Mouse (Mus musculus) heart, embryonic 12.5 days (tissue): ENCODE data around the gene Ola1. TPM values are rescaled to one million over a fixed set of nuclear protein-coding genes. Genes with fewer than 3 reads are reported as not detected.

ENCODE experiments used
- ATAC-seq: fragments of 200-750 bp; cut with Nextera tagmentation; 2 replicates; pipeline ENCODE4 v1.8.0; 2017; ENCODE audit warnings: moderate TSS enrichment, moderate library complexity; ENCODE audit not compliant: insufficient number of reproducible peaks, low FRiP score
- H3K27ac ChIP-seq: fragments of 300-500 bp; sonication (generic); 2 replicates; pipeline ENCODE4 v1.5.1; 2016; ENCODE audit warnings: mild to moderate bottlenecking, moderate library complexity; ENCODE audit not compliant: poor library complexity, severe bottlenecking
- H3K27me3 ChIP-seq: fragments of 300-500 bp; sonication (generic); replicated peaks from 2 replicates; pipeline ENCODE4 v1.6.1; 2016; ENCODE audit warnings: mild to moderate bottlenecking, moderate library complexity
- H3K36me3 ChIP-seq: fragments of 300-500 bp; sonication (generic); 2 replicates; pipeline ENCODE4 v1.6.1; 2016; ENCODE audit warnings: mild to moderate bottlenecking, moderate library complexity
- H3K4me1 ChIP-seq: fragments of 300-500 bp; sonication (generic); replicated peaks from 2 replicates; pipeline ENCODE4 v1.6.1; 2016; ENCODE audit warnings: mild to moderate bottlenecking
- H3K4me2 ChIP-seq: fragments of 300-500 bp; sonication (generic); 2 replicates; pipeline ENCODE4 v1.6.1; 2016; ENCODE audit warnings: mild to moderate bottlenecking, moderate library complexity
- H3K4me3 ChIP-seq: fragments of 300-500 bp; sonication (generic); 2 replicates; pipeline ENCODE4 v1.5.1; 2016; ENCODE audit warnings: mild to moderate bottlenecking
- H3K9ac ChIP-seq: fragments of 300-500 bp; sonication (generic); 2 replicates; pipeline ENCODE4 v1.6.1; 2016; ENCODE audit warnings: mild to moderate bottlenecking, moderate library complexity
- H3K9me3 ChIP-seq: fragments of 300-500 bp; sonication (generic); replicated peaks from 2 replicates; pipeline ENCODE4 v1.6.1; 2016; ENCODE audit warnings: mild to moderate bottlenecking, moderate library complexity
- WGBS: fragments of 180-500 bp; shearing (Covaris S2); methylation state at CpG from one replicate; pipeline ENCODE4 v1.1.7; 2016; 5-methylcytosine and 5-hydroxymethylcytosine counted together
- polyA plus RNA-seq: library from polyadenylated mRNA; unstranded; fragments of >200 nt; fragmentation: Nextera tagmentation; extraction: Ambion mirVana; gene quantifications from 2 replicates; pipeline ENCODE4 v1.2.1, GENCODE M21; 2016

The Ola1 gene
- polyA plus RNA-seq, 1 experiment from 2014 or later = 74.4 TPM

GRCm38 (mm10) chr2:73063911-73064619 lies 154.7 kb downstream of the Ola1 start:
- H3K27me3 ChIP-seq = no peaks in the 10 kb centered on the region
- H3K4me2 ChIP-seq = no peak overlapping the region
- H3K27ac ChIP-seq = no peak overlapping the region
- peaks cover 21% of the 10 kb centered on the region for H3K4me1 ChIP-seq
- H3K9ac ChIP-seq = no peak overlapping the region
- H3K4me3 ChIP-seq = no peak overlapping the region
- H3K9me3 ChIP-seq = no peaks in the 10 kb centered on the region
- no peaks in the 10 kb centered on the region for H3K36me3 ChIP-seq
- ATAC-seq = no peak
- 71% methylated on average over 14 of the region's 14 CpGs for WGBS

DNA sequence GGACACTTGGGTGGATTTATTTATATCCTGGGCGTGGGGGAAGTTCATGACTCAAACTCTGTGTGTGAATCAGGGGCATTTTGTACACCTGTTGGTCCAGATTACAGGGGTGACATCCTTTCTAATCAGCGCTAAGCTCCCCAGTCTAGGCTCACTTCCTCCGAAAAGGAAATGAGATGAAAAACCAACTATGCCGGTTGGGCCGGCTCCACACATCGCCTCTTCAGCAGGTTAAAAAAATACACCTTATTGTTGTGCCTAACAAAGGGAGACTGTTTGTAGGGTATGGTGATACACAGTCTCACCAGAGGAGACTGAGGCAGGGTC lies 158.5 kb downstream of the Ola1 start:
- Histone ChIP-seq H3K9me3 (no peaks in the 10 kb centered on the region), H3K4me2 (no peak overlapping the region), H3K27ac (no peak overlapping the region), H3K4me1 (peaks cover 10% of the 10 kb centered on the region), H3K36me3 (no peaks in the 10 kb centered on the region), H3K4me3 (no peak overlapping the region), H3K9ac (no peak overlapping the region), H3K27me3 (no peaks in the 10 kb centered on the region)
- 61% methylated on average over 6 of the region's 6 CpGs for WGBS
- ATAC-seq = no peak

DNA sequence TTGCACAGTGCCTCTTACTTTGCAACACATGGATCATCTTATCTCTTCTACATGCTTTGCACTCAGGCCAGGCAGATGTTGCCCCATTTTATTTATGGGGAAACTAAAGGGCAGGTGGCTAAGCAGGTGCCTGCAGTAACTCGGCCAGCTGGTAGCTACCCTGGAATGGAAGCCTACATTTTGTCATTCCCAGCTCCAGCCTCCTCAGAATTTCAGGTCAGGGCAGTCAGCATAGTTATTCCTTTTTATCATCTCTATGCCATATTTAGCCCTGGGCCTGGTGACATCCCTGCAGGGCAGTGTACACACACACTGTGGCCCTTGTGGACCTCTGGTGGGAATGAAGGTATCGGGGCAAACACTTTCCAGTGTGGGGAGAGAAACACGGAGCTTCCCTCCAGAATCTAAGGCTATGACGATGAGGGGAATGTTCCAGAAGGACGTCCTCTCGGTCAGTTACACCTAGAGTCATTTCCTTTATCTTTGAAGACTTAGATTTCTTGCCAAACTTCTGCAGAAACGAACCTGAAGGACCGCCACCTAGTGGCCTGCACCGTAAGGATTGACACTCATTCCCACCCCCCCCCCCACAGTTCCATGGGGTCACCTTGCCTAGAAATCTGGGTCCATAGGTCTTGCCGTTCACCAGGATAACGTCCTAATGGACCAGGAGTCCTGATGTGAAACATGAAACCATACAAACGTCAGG lies 159.0 kb downstream of the Ola1 start:
- H3K4me2 ChIP-seq = peak overlapping the region; percentile 38
- no peak overlapping the region for H3K27ac ChIP-seq
- no peaks in the 10 kb centered on the region for H3K36me3 ChIP-seq
- 19% methylated on average over 12 of the region's 12 CpGs for WGBS
- H3K4me3 ChIP-seq = no peak overlapping the region
- H3K9ac ChIP-seq = no peak overlapping the region
- H3K9me3 ChIP-seq = peaks cover 3% of the 10 kb centered on the region
- peaks cover 10% of the 10 kb centered on the region for H3K4me1 ChIP-seq
- 0 out of 2 replicates have a peak, but pooled peaks have one; percentile 4 for ATAC-seq
- H3K27me3 ChIP-seq = no peaks in the 10 kb centered on the region

- no peak overlapping the region for H3K4me2 ChIP-seq
- WGBS = 93% methylated on average over 1 of the region's 1 CpGs
- no peak overlapping the region for H3K9ac ChIP-seq
- no peak for ATAC-seq
- no peaks in the 10 kb centered on the region for H3K27me3 ChIP-seq
- no peak overlapping the region for H3K27ac ChIP-seq
- no peak overlapping the region for H3K4me3 ChIP-seq
- no peaks in the 10 kb centered on the region for H3K36me3 ChIP-seq
- peaks cover 10% of the 10 kb centered on the region for H3K4me1 ChIP-seq
- peaks cover 12% of the 10 kb centered on the region for H3K9me3 ChIP-seq
Observed at GRCm38 (mm10) chr2:73058344-73058743, 160.4 kb downstream of the Ola1 start.

- Histone ChIP-seq H3K36me3 (no peaks in the 10 kb centered on the region), H3K27me3 (no peaks in the 10 kb centered on the region), H3K9ac (no peak overlapping the region), H3K4me2 (no peak overlapping the region), H3K4me1 (peaks cover 10% of the 10 kb centered on the region), H3K4me3 (no peak overlapping the region), H3K27ac (no peak overlapping the region), H3K9me3 (peaks cover 19% of the 10 kb centered on the region)
- no peak for ATAC-seq
- WGBS = 71% methylated on average over 2 of the region's 2 CpGs
Observed at GRCm38 (mm10) chr2:73057589-73057988, 161.1 kb downstream of the Ola1 start.

GRCm38 (mm10) chr2:73056090-73056956 lies 162.4 kb downstream of the Ola1 start:
- no peak overlapping the region for H3K4me3 ChIP-seq
- no peak overlapping the region for H3K27ac ChIP-seq
- H3K27me3 ChIP-seq = no peaks in the 10 kb centered on the region
- H3K9me3 ChIP-seq = peaks cover 21% of the 10 kb centered on the region
- 70% methylated on average over 17 of the region's 17 CpGs for WGBS
- H3K4me2 ChIP-seq = no peak overlapping the region
- H3K36me3 ChIP-seq = no peaks in the 10 kb centered on the region
- H3K9ac ChIP-seq = no peak overlapping the region
- H3K4me1 ChIP-seq = peaks cover 10% of the 10 kb centered on the region
- ATAC-seq = no peak

DNA sequence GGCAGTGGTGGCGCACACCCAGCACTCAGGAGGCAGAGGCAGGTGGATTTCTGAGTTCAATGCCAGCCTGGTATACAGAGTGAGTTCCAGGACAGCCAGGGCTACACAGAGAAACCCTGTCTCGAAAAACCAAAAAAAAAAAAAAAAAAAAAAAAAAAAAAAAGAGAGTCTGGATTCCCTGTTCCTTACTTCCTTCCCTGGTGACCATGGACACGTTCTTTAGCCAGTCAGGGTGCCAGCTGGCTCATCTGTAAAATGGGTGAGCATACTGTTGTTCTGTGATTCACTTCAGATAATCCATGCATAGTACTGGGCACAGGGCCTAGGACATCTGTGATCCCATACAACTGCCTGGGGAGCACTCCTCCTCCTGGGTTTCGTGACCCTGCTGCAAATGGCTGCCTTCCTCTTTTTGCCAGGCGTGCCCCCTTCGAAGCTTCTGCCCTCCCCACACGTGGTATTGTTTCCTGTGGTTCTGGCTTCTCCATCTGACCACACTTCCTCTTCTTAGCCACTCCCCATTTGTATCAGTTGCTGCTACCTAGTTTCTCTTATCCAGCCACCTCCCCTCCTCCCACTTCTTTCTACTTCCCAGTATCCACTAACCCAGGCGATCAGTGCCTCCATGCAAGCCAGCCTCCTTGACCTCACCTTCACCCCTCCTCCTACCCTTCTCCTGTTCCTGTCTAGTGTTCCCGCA lies 164.8 kb downstream of the Ola1 start:
- no peak for ATAC-seq

GRCm38 (mm10) chr2:73050401-73050800 lies 168.3 kb downstream of the Ola1 start:
- peak overlapping the region; percentile 37; the same call in 1 of the 2 replicates for H3K27ac ChIP-seq
- ATAC-seq = no peak
- H3K9ac ChIP-seq = no peak overlapping the region
- H3K4me2 ChIP-seq = no peak overlapping the region
- peaks cover 21% of the 10 kb centered on the region for H3K9me3 ChIP-seq
- no peaks in the 10 kb centered on the region for H3K27me3 ChIP-seq
- H3K4me3 ChIP-seq = no peak overlapping the region
- peaks cover 28% of the 10 kb centered on the region for H3K4me1 ChIP-seq
- no peaks in the 10 kb centered on the region for H3K36me3 ChIP-seq
- 63% methylated on average over 8 of the region's 8 CpGs for WGBS

More for the DNA sequence above, 164.8 kb downstream of the Ola1 start:
- no peak overlapping the region for H3K4me2 ChIP-seq
- 78% methylated on average over 9 of the region's 9 CpGs for WGBS
- no peaks in the 10 kb centered on the region for H3K36me3 ChIP-seq
- H3K4me3 ChIP-seq = no peak overlapping the region
- H3K4me1 ChIP-seq = peaks cover 15% of the 10 kb centered on the region
- H3K9me3 ChIP-seq = peaks cover 21% of the 10 kb centered on the region
- H3K27ac ChIP-seq = no peak overlapping the region
- H3K9ac ChIP-seq = no peak overlapping the region
- no peaks in the 10 kb centered on the region for H3K27me3 ChIP-seq

GRCm38 (mm10) chr2:73049977-73050376 lies 168.7 kb downstream of the Ola1 start:
- H3K4me1 ChIP-seq = peaks cover 28% of the 10 kb centered on the region
- H3K27me3 ChIP-seq = no peaks in the 10 kb centered on the region
- ATAC-seq = no peak
- H3K4me2 ChIP-seq = 0 out of 2 replicates have a peak overlapping the region, but pooled peaks have one; percentile 5
- H3K27ac ChIP-seq = peak overlapping the region; percentile 37; the same call in 1 of the 2 replicates
- peaks cover 21% of the 10 kb centered on the region for H3K9me3 ChIP-seq
- H3K4me3 ChIP-seq = no peak overlapping the region
- 54% methylated on average over 4 of the region's 4 CpGs for WGBS
- H3K36me3 ChIP-seq = no peaks in the 10 kb centered on the region
- H3K9ac ChIP-seq = no peak overlapping the region

GRCm38 (mm10) chr2:73049001-73049684 lies 169.6 kb downstream of the Ola1 start:
- no peak overlapping the region for H3K9ac ChIP-seq
- ATAC-seq = no peak
- H3K4me2 ChIP-seq = peak overlapping the region; percentile 22; the same call in 1 of the 2 replicates
- no peaks in the 10 kb centered on the region for H3K27me3 ChIP-seq
- 45% methylated on average over 6 of the region's 6 CpGs for WGBS
- H3K36me3 ChIP-seq = no peaks in the 10 kb centered on the region
- 0 out of 2 replicates have a peak overlapping the region, but pooled peaks have one; percentile 20 for H3K27ac ChIP-seq
- no peak overlapping the region for H3K4me3 ChIP-seq
- peaks cover 28% of the 10 kb centered on the region for H3K4me1 ChIP-seq
- H3K9me3 ChIP-seq = peaks cover 12% of the 10 kb centered on the region
